Mouse (Mus musculus): ENCODE measurements around the gene Cyp2w1. TPM values are rescaled to one million over a fixed set of nuclear protein-coding genes. Genes with fewer than 3 reads are reported as not detected.

Cyp2w1 gene
- polyA plus RNA-seq, 1 experiment from 2014 or later: not detected

DNA sequence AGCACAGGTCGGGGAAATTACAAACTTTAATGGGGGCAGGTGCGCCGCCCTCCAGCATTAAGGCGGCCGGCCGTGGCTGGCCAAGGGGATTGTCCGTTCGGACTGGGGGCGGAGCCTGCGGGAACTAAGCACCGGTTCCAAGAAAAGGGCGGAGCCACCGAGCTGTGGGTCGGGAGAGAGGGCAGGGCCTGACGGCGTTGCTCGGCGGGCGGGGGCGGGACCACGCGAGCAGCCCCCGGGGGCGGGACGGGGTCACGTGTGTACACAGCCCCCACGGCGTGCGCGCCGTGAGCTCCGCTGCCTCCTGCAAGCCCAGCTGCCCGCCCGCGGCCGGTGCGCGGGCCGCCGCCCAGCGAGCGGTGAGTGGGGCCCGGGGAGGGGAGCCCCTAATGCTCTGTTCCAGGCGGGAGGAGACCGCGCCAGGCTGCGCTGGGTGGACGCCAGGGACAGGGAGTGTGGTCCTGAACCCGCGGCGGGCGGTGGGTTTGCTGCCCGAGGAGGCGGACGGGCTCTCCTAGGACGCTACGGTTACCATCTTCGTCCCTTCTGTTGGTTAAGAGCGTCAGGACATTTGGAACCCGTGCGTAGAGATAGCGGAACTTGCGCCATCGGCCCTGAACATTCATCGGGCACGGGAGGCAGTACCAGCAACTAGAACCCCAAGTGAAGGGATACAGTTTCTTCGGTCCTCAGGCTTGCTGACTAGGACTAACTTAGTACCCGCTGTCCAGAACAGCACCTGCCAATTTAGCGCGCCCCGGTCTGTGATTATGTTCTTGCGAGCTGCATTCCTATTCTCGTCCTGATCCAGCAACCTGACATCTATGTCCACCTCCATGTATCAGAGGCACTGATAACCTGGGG, 28.2 kb downstream of the Cyp2w1 start:
- Histone ChIP-seq H3K27ac (ENCODE audit: low read depth) (peak overlapping the region; percentile 99), H3K9ac (replicated peaks) (peak overlapping the region; percentile 83), H3K4me2 (ENCODE audit: low read depth, low read length) (peak overlapping the region; percentile 82), H3K4me1 (ENCODE audit: insufficient read depth) (peaks cover 84% of the 10 kb centered on the region), H3K36me3 (replicated peaks; ENCODE audit: insufficient read depth, low read length) (peaks cover 11% of the 10 kb centered on the region), H3K4me3 (ENCODE audit: low read depth, low read length) (peak overlapping the region; percentile 82), H3K9me3 (ENCODE audit: low read length) (no peaks in the 10 kb centered on the region), H3K27me3 (ENCODE audit: insufficient read depth, low read length) (no peaks in the 10 kb centered on the region)
- WGBS (ENCODE audit: insufficient replicate concordance): 2% methylated on average over 50 of the region's 73 CpGs
- DNase-seq (peak; percentile 97), ATAC-seq (peak; percentile 73)
- TF ChIP-seq EP300 (IDR thresholded peaks at IDR 0.05; ENCODE audit: low read depth): no peak
- no peak for TF ChIP-seq CTCF (IDR thresholded peaks at IDR 0.05; ENCODE audit: low read depth)

DNA sequence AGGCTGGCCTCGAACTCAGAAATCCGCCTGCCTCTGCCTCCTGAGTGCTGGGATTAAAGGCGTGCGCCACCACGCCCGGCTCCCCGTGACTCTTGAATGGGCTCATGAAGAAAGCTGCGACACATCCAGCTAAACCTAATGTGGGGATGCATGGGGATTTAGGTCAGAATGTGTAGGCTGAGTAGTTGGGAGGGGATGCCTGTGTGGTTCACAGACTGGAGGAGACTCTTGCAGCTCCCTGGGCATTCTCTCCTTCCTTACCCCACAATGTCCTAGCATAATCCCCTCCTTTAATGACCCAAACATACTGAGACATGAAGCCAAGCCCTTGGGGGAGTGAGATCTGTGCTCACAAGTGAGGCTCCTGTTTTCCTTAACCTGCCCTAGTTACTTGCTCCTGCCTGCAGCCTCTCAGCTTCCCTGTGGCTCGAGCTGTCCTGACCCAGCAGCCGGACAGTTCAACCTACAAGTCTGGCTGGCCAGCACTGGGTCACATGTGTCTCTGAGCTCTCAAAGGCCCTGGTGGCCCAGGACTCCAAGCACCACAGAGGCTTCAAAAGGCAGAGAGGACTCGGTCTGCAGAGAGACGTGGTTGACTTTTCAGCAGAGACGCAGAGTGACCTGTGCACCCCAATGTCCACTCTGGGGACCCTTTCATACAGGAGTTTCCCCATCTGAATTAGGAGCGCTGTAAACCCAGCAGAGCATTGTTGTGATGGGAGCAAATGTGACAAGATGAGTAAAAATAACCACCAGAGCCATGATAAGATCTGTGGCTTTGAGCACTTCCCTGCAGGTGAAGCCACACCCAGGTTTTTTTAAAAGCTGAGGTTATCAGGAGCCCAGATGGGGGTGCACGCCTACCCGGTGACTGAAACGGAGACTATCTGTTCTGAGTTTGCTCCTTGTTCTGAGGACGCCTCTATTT, 29.4 kb downstream of the Cyp2w1 start:
- Histone ChIP-seq H3K9ac (replicated peaks) (peak overlapping the region; percentile 83), H3K27me3 (ENCODE audit: insufficient read depth, low read length) (no peaks in the 10 kb centered on the region), H3K27ac (ENCODE audit: low read depth) (peak overlapping the region; percentile 99), H3K9me3 (ENCODE audit: low read length) (no peaks in the 10 kb centered on the region), H3K36me3 (replicated peaks; ENCODE audit: insufficient read depth, low read length) (peaks cover 18% of the 10 kb centered on the region), H3K4me1 (ENCODE audit: insufficient read depth) (peaks cover 89% of the 10 kb centered on the region), H3K4me3 (ENCODE audit: low read depth, low read length) (peak overlapping the region; percentile 82), H3K4me2 (ENCODE audit: low read depth, low read length) (peak overlapping the region; percentile 82)
- DNase-seq (peak; percentile 68), ATAC-seq (peak; percentile 49)
- WGBS (ENCODE audit: insufficient replicate concordance): 30% methylated on average over 18 of the region's 18 CpGs
- TF ChIP-seq EP300 (IDR thresholded peaks at IDR 0.05; ENCODE audit: low read depth): peak; percentile 93
- no peak; the same call in 1 of the 2 replicates for TF ChIP-seq CTCF (IDR thresholded peaks at IDR 0.05; ENCODE audit: low read depth)

DNA sequence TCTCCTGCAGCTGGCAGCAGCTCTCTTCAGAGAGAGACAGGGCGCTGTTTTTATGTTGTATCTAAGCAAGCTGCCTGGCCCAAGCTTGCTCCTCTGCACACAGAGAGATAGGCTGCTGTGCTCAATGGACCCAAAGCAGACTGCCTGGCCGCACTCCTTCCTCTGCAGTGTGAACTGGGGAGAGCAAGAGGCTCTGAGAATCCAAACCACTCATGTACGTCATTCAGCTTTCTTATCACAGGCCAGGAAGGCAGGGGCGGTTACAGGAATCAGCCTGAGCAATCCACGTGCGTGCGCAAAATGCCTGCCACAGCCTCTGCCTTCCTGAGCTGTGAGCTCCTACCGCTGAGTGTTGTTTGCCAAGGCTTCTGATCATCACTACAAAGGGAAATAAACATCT, 30.3 kb downstream of the Cyp2w1 start:
- H3K27me3 ChIP-seq (ENCODE audit: insufficient read depth, low read length): no peaks in the 10 kb centered on the region
- peak overlapping the region; percentile 99 for H3K27ac ChIP-seq (ENCODE audit: low read depth)
- peaks cover 22% of the 10 kb centered on the region for H3K36me3 ChIP-seq (replicated peaks; ENCODE audit: insufficient read depth, low read length)
- peak overlapping the region; percentile 82 for H3K4me2 ChIP-seq (ENCODE audit: low read depth, low read length)
- peak overlapping the region; percentile 83 for H3K9ac ChIP-seq (replicated peaks)
- no peaks in the 10 kb centered on the region for H3K9me3 ChIP-seq (ENCODE audit: low read length)
- ATAC-seq: peak; percentile 66
- peak overlapping the region; percentile 82 for H3K4me3 ChIP-seq (ENCODE audit: low read depth, low read length)
- peak; percentile 79 for DNase-seq
- peaks cover 90% of the 10 kb centered on the region for H3K4me1 ChIP-seq (ENCODE audit: insufficient read depth)
- 15% methylated on average over 8 of the region's 8 CpGs for WGBS (ENCODE audit: insufficient replicate concordance)
- TF ChIP-seq EP300 (IDR thresholded peaks at IDR 0.05; ENCODE audit: low read depth): peak; percentile 90
- TF ChIP-seq CTCF (IDR thresholded peaks at IDR 0.05; ENCODE audit: low read depth): no peak; the same call in 1 of the 2 replicates

DNA sequence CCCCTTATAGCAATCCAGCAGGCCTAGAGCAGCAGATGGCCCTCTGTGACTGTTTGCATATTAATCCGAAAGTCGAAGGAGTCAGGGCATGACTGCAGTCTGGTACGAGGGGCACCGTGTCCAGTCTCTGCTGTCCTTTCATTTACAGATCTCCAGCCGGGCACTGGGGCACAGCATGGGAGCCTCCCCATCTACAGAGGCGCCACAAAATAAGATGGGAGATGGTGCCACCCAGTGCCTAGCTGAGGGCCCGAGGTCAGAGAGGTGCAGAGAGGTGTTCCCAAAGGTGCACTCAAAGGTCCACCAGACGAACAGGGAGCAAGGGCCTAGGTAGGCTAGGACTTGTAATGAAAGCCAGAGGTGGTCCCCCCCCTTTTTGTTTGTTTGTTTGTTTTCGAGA, 30.8 kb downstream of the Cyp2w1 start:
- H3K27me3 ChIP-seq (ENCODE audit: insufficient read depth, low read length): no peaks in the 10 kb centered on the region
- peaks cover 90% of the 10 kb centered on the region for H3K4me1 ChIP-seq (ENCODE audit: insufficient read depth)
- H3K36me3 ChIP-seq (replicated peaks; ENCODE audit: insufficient read depth, low read length): peaks cover 24% of the 10 kb centered on the region
- WGBS (ENCODE audit: insufficient replicate concordance): 49% methylated on average over 9 of the region's 9 CpGs
- peak overlapping the region; percentile 82 for H3K4me2 ChIP-seq (ENCODE audit: low read depth, low read length)
- H3K9ac ChIP-seq (replicated peaks): peak overlapping the region; percentile 83
- TF ChIP-seq EP300 (IDR thresholded peaks at IDR 0.05; ENCODE audit: low read depth) (no peak), CTCF (IDR thresholded peaks at IDR 0.05; ENCODE audit: low read depth) (no peak)
- H3K27ac ChIP-seq (ENCODE audit: low read depth): peak overlapping the region; percentile 99
- H3K9me3 ChIP-seq (ENCODE audit: low read length): no peaks in the 10 kb centered on the region
- DNase-seq: no peak
- ATAC-seq: no peak
- peak overlapping the region; percentile 82 for H3K4me3 ChIP-seq (ENCODE audit: low read depth, low read length)

DNA sequence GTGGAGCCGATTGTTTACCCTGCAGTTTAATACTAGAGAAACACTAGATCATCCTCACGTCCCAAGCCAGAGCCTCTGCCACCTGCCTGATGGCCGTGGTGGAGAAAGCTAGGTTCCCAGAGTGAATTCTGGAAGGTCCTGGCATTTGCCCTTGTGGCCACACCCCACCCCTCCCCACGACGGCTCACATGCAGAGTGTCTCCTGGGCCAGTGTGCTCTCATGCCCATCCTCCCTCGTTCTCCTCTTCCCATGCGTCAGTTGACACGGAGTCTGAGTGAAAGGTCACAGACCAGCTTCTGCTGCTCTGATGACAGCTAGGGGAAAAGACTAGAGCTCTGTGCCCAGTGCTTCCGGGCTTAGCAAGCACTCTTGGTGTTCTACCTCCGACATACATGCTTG, 32.1 kb downstream of the Cyp2w1 start:
- peak overlapping the region; percentile 99 for H3K27ac ChIP-seq (ENCODE audit: low read depth)
- no peak overlapping the region for H3K4me3 ChIP-seq (ENCODE audit: low read depth, low read length)
- no peaks in the 10 kb centered on the region for H3K27me3 ChIP-seq (ENCODE audit: insufficient read depth, low read length)
- 53% methylated on average over 10 of the region's 10 CpGs for WGBS (ENCODE audit: insufficient replicate concordance)
- H3K9me3 ChIP-seq (ENCODE audit: low read length): no peaks in the 10 kb centered on the region
- peaks cover 90% of the 10 kb centered on the region for H3K4me1 ChIP-seq (ENCODE audit: insufficient read depth)
- peaks cover 26% of the 10 kb centered on the region for H3K36me3 ChIP-seq (replicated peaks; ENCODE audit: insufficient read depth, low read length)
- TF ChIP-seq CTCF (IDR thresholded peaks at IDR 0.05; ENCODE audit: low read depth) (0 out of 2 replicates have a peak, but pooled peaks have one; percentile 7), EP300 (IDR thresholded peaks at IDR 0.05; ENCODE audit: low read depth) (peak; percentile 56; the same call in 1 of the 2 replicates)
- ATAC-seq (peak; percentile 22; the same call in 1 of the 2 replicates), DNase-seq (peak; percentile 75)
- H3K4me2 ChIP-seq (ENCODE audit: low read depth, low read length): peak overlapping the region; percentile 82
- peak overlapping the region; percentile 39; the same call in 1 of the 2 replicates for H3K9ac ChIP-seq (replicated peaks)

Data from liver, postnatal 0 days (tissue).